Mouse (Mus musculus) cerebellum, adult 9-11 months (tissue): ENCODE data around the gene Gng4.

Experiments used
- DNase-seq: peaks from one replicate; pipeline ENCODE4 v3.0.0; 2022

Gng4 gene

GRCm38 (mm10) chr13:13820234-13821123 lies 36.6 kb downstream of the Gng4 start:
- no peak for DNase-seq

DNA sequence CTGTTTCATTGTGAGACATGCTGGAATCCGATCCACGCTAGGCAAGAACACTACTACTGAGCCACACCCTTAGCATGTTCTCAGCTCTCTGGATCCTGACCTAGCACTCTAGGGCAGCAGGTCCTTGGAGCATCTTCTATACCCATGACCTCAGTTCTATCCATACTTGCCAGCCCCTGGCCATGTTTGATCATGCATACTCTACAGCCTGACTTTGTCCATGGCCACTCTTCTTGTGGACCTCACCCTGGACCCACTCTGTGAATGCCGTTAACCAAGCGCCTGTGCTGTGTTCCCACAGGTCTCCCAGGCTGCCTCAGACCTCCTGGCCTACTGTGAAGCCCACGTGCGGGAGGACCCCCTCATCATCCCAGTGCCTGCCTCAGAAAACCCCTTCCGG lies 41.1 kb downstream of the Gng4 start:
- DNase-seq = no peak

GRCm38 (mm10) chr13:13826533-13826932 lies 42.7 kb downstream of the Gng4 start:
- DNase-seq = no peak

GRCm38 (mm10) chr13:13828125-13828524 lies 44.3 kb downstream of the Gng4 start:
- DNase-seq = no peak

- no peak for DNase-seq
These were observed 46.7 kb downstream of the Gng4 start for GRCm38 (mm10) chr13:13830469-13831074.

DNA sequence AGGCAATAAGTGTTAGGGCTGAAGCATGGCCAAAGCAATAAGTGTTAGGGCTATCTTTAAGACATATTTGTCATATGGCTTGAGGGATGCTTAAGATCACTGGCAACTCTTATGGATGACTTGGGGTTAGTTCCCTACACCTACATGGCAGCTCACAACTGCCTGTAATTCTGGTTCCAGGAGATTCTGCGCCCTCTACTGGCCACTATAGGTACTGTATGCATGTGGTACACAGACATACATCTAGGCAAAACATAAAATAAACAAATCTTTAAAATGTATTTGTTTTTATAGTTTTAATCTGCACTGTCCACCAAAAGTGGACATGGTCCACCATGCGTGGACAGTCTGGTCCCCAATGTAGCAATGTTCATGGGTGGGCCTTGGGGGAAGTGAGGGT lies 51.3 kb downstream of the Gng4 start:
- no peak for DNase-seq

DNA sequence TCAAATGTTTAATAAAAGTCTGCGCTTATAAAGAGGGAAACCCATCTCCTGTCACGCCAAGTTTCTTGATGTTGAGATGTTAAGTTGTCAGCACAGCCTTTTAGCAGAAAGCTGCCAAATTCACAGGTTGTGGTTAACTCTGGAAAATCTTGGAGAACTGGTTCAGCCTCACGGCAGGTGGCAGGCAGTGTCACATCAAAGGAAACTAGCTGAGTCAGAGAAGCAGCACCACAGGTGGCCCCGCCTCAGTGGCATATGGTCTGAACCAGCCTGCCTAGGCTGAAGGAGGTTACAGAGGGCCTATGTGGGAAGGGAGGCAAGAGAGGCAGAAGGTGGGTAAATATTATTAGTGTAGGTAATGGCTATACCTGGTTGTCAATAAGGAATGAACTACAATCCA lies 61.2 kb downstream of the Gng4 start:
- no peak for DNase-seq

GRCm38 (mm10) chr13:13847075-13847599 lies 63.3 kb downstream of the Gng4 start:
- no peak for DNase-seq

GRCm38 (mm10) chr13:13857190-13857589 lies 73.3 kb downstream of the Gng4 start:
- DNase-seq = no peak

GRCm38 (mm10) chr13:13862346-13862745 lies 78.5 kb downstream of the Gng4 start:
- no peak for DNase-seq

DNA sequence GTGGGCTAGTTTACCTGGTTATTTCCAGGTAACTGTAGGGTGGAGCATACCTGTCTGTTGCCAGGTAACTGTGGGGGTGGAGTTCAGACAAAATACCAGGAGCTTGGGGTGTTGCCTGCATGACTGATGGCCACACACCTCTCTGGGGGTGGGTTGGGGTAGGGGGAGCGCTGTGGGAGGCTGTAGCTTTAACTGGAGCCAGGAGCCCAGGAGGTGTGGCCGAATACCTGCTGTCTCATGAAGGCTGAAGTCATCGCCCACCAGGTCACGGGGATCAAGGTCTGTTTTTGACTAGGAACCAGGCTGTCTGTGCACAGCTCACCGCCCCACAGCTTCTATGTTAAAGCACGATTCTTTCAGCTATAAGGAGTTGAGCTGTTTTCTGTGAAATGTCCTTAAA lies 79.1 kb downstream of the Gng4 start:
- DNase-seq = no peak

GRCm38 (mm10) chr13:13866339-13866738 lies 82.5 kb downstream of the Gng4 start:
- no peak for DNase-seq

DNA sequence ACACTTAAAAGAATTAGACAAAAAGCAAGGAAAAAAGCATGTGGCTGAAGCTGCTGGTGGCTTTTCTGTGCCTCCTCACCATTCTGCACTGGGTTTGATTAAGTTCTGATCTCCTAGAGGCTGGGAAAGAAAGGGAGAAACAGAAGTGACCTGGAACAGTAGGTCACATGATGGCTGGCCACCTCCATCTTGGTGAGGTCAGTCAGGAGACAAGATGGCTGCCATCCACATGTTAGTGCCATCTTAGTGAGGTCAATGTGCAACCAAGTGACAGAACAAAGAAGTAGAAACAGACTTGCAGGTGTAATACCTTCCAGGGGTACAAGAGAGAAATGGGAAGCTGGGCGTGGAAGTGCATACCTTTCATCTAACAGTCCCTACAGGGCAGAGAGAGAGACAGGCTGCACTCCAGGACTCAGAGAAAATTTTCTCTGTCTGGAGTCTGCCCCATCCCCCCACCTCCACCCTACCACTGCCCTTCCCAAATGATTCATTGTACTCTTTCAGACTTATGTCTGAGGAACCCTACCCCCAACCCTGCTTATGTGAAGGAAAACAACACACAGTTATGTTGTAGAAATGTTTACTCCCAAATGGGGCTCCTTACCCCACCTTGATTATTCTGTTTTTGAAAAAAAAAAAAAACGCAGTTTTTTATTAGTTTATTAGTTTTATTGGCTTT lies 83.4 kb downstream of the Gng4 start:
- no peak for DNase-seq

DNA sequence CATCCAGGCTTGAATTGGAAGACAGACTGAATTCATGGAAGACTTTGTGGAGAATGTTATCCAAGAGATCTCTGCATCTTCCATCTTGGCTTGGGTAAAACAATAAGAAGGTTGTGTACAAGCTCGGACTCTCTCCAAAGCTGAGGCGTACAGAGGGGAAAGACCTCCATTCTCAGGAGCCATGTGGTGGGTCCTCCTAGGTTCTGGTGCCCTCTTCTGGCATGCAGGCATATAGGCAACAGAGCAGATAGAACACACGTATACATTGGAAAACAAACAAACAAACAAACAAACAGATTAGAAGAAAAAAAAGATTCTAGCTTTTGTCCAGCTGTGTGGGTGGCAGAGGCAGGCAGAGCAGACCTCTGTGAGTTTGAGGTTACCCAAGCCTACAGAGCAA lies 84.1 kb downstream of the Gng4 start:
- DNase-seq = no peak
